Mouse (Mus musculus) megakaryocyte-erythroid progenitor cell, adult 5 weeks (primary cell): ENCODE measurements around the gene Plg. TPM values are rescaled to one million over a fixed set of nuclear protein-coding genes. Genes with fewer than 3 reads are reported as not detected.

Experiments used
- polyA plus RNA-seq: library from polyadenylated mRNA; stranded (reverse); fragments of >175 nt; gene quantifications from 2 replicates; pipeline ENCODE4 v1.2.3, GENCODE M21; 2012

Gene Plg
- 0.05 and 0.14 TPM in 2 replicates for polyA plus RNA-seq

GRCm38 (mm10) chr17:12377981-12378705 is at the start of gene Plg:
TSS of gene Plg (plus strand) at chr17:12378608.

Other genes with a start within 250 kb of the Plg start
- 32.3 and 41.8 TPM in 2 replicates for gene Map3k4, start 59.8 kb upstream of the Plg start, polyA plus RNA-seq
- gene Slc22a3, start 129.1 kb downstream of the Plg start, polyA plus RNA-seq: 10.6 and 21.4 TPM in 2 replicates
- not detected in 2 replicates for gene Slc22a2, start 205.5 kb downstream of the Plg start, polyA plus RNA-seq